Mouse (Mus musculus): ENCODE results near the gene Fam98b. TPM values are rescaled to one million over a fixed set of nuclear protein-coding genes. Genes with fewer than 3 reads are reported as not detected.

Gene Fam98b
- polyA plus RNA-seq, 1 experiment from 2014 or later = 9.2 TPM

DNA sequence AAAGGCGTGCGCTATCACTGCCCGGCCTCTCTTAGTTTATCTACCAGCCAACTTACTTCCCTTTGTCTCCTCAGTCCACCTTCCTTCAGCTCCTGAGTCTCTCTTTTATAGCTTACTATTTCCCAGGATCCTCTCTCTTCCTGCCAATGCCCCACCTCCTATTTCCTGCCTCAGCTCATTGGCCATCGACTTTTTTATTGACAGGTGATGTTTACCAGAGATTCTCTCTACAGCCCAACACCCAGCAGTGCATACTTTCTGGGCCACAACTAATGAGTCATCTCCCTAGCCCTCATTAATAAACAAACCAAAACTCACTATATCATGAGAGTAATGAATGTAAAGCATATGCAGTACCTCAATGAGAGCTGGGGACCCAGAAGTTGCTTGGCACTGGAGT, 30.0 kb upstream of the Fam98b start:
- no peak for DNase-seq (ENCODE audit: low spot score)
- Histone ChIP-seq H3K27me3 (ENCODE audit: control insufficient read depth, insufficient read depth, low read length) (no peaks in the 10 kb centered on the region), H3K9me3 (ENCODE audit: control insufficient read depth, low read length) (no peaks in the 10 kb centered on the region), H3K4me3 (ENCODE audit: low read depth, low read length) (no peak overlapping the region), H3K27ac (ENCODE audit: low read depth, low read length) (no peak overlapping the region), H3K4me2 (ENCODE audit: low read depth, low read length, severe bottlenecking) (no peak overlapping the region), H3K36me3 (ENCODE audit: control insufficient read depth, insufficient read depth, low read length) (no peaks in the 10 kb centered on the region), H3K9ac (ENCODE audit: low read length) (no peak overlapping the region), H3K4me1 (replicated peaks; ENCODE audit: control insufficient read depth, insufficient read depth, low read length) (no peaks in the 10 kb centered on the region; the same call in 1 of the 2 replicates)
- 95% methylated on average over 4 of the region's 4 CpGs for WGBS
- no peak for ATAC-seq (replicated peaks; ENCODE audit: low FRiP score)

- H3K4me2 ChIP-seq (ENCODE audit: low read depth, low read length, severe bottlenecking) = no peak overlapping the region
- no peak for ATAC-seq (replicated peaks; ENCODE audit: low FRiP score)
Measured at GRCm38 (mm10) chr2:117222651-117223050, 26.9 kb upstream of the Fam98b start.

DNA sequence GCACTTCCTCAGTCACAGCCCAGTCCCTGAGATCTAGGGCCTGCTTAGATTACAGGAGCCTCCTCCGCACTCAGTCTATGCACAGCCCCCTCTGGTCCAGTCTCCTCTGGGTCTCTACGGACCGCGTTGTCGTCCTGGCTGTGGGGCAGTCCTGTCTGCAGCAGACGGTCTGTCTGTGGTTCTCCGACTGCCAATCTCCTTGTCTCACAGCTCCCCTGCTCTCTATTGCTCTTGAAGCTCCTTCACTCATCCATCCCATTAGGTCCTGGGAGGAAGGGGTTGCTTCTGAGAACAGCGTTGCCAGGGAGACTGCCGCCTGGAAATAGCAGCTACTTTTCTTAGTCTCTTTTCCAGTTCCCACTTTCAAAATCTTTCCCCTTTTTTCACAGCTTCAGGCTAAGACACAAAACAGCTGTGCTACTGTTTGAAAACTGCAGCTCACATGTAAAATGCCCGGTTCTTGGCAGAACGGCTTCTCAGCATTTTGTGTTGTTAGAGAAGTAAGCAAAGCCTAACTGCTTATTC, 20.9 kb upstream of the Fam98b start:
- ATAC-seq (replicated peaks; ENCODE audit: low FRiP score) (no peak), DNase-seq (ENCODE audit: low spot score) (no peak)
- Histone ChIP-seq H3K9me3 (ENCODE audit: control insufficient read depth, low read length) (no peaks in the 10 kb centered on the region), H3K27me3 (ENCODE audit: control insufficient read depth, insufficient read depth, low read length) (no peaks in the 10 kb centered on the region; the same call in 1 of the 2 replicates), H3K4me3 (ENCODE audit: low read depth, low read length) (no peak overlapping the region), H3K27ac (ENCODE audit: low read depth, low read length) (no peak overlapping the region), H3K9ac (ENCODE audit: low read length) (no peak overlapping the region; the same call in 1 of the 2 replicates), H3K4me1 (replicated peaks; ENCODE audit: control insufficient read depth, insufficient read depth, low read length) (no peaks in the 10 kb centered on the region), H3K4me2 (ENCODE audit: low read depth, low read length, severe bottlenecking) (no peak overlapping the region), H3K36me3 (ENCODE audit: control insufficient read depth, insufficient read depth, low read length) (no peaks in the 10 kb centered on the region)
- 66% methylated on average over 11 of the region's 11 CpGs for WGBS

More at GRCm38 (mm10) chr2:117222651-117223050, 26.9 kb upstream of the Fam98b start:
- Histone ChIP-seq H3K27me3 (ENCODE audit: control insufficient read depth, insufficient read depth, low read length) (no peaks in the 10 kb centered on the region), H3K36me3 (ENCODE audit: control insufficient read depth, insufficient read depth, low read length) (no peaks in the 10 kb centered on the region), H3K4me1 (replicated peaks; ENCODE audit: control insufficient read depth, insufficient read depth, low read length) (no peaks in the 10 kb centered on the region; the same call in 1 of the 2 replicates), H3K9me3 (ENCODE audit: control insufficient read depth, low read length) (no peaks in the 10 kb centered on the region), H3K27ac (ENCODE audit: low read depth, low read length) (no peak overlapping the region), H3K9ac (ENCODE audit: low read length) (no peak overlapping the region), H3K4me3 (ENCODE audit: low read depth, low read length) (no peak overlapping the region)
- DNase-seq (ENCODE audit: low spot score) = no peak
- WGBS = 91% methylated on average over 9 of the region's 9 CpGs

GRCm38 (mm10) chr2:117230261-117230660, 19.3 kb upstream of the Fam98b start:
- H3K4me2 ChIP-seq (ENCODE audit: low read depth, low read length, severe bottlenecking) = no peak overlapping the region
- no peak overlapping the region for H3K4me3 ChIP-seq (ENCODE audit: low read depth, low read length)
- no peak overlapping the region for H3K27ac ChIP-seq (ENCODE audit: low read depth, low read length)
- H3K36me3 ChIP-seq (ENCODE audit: control insufficient read depth, insufficient read depth, low read length) = no peaks in the 10 kb centered on the region
- WGBS = 82% methylated on average over 7 of the region's 7 CpGs
- no peak for DNase-seq (ENCODE audit: low spot score)
- no peaks in the 10 kb centered on the region; the same call in 1 of the 2 replicates for H3K27me3 ChIP-seq (ENCODE audit: control insufficient read depth, insufficient read depth, low read length)
- H3K9me3 ChIP-seq (ENCODE audit: control insufficient read depth, low read length) = no peaks in the 10 kb centered on the region
- no peak overlapping the region for H3K9ac ChIP-seq (ENCODE audit: low read length)
- no peak for ATAC-seq (replicated peaks; ENCODE audit: low FRiP score)
- no peaks in the 10 kb centered on the region for H3K4me1 ChIP-seq (replicated peaks; ENCODE audit: control insufficient read depth, insufficient read depth, low read length)

DNA sequence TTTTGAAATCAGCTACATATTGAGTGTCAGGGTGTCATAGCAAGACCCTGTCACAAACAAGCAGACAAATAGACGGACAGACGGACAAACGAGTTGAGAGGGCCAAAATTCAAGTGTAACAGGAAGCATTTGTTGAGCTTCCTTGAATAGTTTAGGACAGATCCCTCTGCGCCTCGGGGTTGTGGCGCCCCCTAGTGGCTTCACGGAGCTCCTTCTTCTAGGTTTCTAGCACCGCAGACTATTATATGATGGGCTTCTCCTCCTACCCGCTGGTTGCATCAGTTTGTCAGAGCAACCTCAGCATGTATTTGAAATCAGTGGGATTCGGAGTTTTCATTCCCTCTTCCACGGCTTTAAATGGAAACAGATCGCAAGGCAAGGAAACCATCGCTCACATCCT, 18.3 kb upstream of the Fam98b start:
- Histone ChIP-seq H3K36me3 (ENCODE audit: control insufficient read depth, insufficient read depth, low read length) (no peaks in the 10 kb centered on the region), H3K4me3 (ENCODE audit: low read depth, low read length) (no peak overlapping the region), H3K9ac (ENCODE audit: low read length) (no peak overlapping the region), H3K4me1 (replicated peaks; ENCODE audit: control insufficient read depth, insufficient read depth, low read length) (no peaks in the 10 kb centered on the region), H3K27ac (ENCODE audit: low read depth, low read length) (no peak overlapping the region), H3K4me2 (ENCODE audit: low read depth, low read length, severe bottlenecking) (no peak overlapping the region), H3K9me3 (ENCODE audit: control insufficient read depth, low read length) (no peaks in the 10 kb centered on the region), H3K27me3 (ENCODE audit: control insufficient read depth, insufficient read depth, low read length) (no peaks in the 10 kb centered on the region; the same call in 1 of the 2 replicates)
- 10% methylated on average over 13 of the region's 13 CpGs for WGBS
- DNase-seq (ENCODE audit: low spot score) (peak; percentile 93), ATAC-seq (replicated peaks; ENCODE audit: low FRiP score) (peak; percentile 83)

DNA sequence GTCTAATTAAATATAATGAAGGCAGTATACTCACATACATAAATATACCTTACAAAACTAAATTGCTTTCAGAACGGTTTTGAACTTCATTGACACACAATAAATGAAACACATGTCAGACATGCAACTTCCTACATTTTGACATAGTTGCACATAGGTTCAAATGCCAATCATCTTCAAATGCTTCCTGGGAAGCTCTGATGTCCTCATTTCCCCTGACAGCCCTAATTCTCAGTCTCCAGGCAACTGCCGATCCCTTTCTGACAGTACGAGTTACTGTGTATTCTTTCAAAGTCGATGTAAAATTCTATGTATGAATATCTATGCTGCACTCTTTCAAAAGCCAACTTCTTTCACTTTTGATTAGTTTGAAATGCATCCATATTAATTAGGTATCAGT, 7.6 kb upstream of the Fam98b start:
- DNase-seq (ENCODE audit: low spot score) (no peak), ATAC-seq (replicated peaks; ENCODE audit: low FRiP score) (no peak)
- Histone ChIP-seq H3K9ac (ENCODE audit: low read length) (no peak overlapping the region), H3K4me1 (replicated peaks; ENCODE audit: control insufficient read depth, insufficient read depth, low read length) (no peaks in the 10 kb centered on the region), H3K27me3 (ENCODE audit: control insufficient read depth, insufficient read depth, low read length) (no peaks in the 10 kb centered on the region), H3K4me3 (ENCODE audit: low read depth, low read length) (no peak overlapping the region), H3K27ac (ENCODE audit: low read depth, low read length) (no peak overlapping the region), H3K9me3 (ENCODE audit: control insufficient read depth, low read length) (no peaks in the 10 kb centered on the region), H3K36me3 (ENCODE audit: control insufficient read depth, insufficient read depth, low read length) (no peaks in the 10 kb centered on the region), H3K4me2 (ENCODE audit: low read depth, low read length, severe bottlenecking) (no peak overlapping the region)
- 84% methylated on average over 4 of the region's 4 CpGs for WGBS

DNA sequence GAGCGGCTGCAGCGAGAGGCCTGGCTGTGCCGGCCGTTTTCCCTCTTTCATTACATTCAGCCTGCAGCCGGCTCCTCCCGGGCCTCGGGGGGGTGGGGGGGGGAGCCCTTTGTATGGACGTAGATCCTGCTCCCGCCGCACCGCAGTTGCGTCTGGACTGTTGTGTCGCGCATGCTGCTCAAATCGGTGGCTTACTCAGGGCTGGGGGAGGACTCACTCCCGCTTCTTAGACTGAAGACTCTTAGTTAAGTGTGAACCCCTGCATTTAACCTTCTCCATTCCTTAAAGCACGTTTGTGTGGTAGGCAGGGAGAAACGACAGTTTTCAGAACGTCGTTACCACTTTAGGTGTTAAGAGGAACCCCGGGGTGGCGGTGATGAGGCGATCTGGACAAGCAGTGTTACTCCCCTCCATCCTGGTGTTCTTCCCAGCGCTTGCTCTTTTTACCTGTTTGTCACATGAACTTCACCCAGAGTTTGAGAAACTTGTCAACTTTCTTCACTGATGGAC, 517 bp downstream of the Fam98b start:
- Histone ChIP-seq H3K36me3 (ENCODE audit: control insufficient read depth, insufficient read depth, low read length) (no peaks in the 10 kb centered on the region), H3K27me3 (ENCODE audit: control insufficient read depth, insufficient read depth, low read length) (no peaks in the 10 kb centered on the region), H3K9me3 (ENCODE audit: control insufficient read depth, low read length) (no peaks in the 10 kb centered on the region), H3K4me3 (ENCODE audit: low read depth, low read length) (peak overlapping the region; percentile 89), H3K9ac (ENCODE audit: low read length) (peak overlapping the region; percentile 96), H3K4me1 (replicated peaks; ENCODE audit: control insufficient read depth, insufficient read depth, low read length) (no peaks in the 10 kb centered on the region), H3K27ac (ENCODE audit: low read depth, low read length) (peak overlapping the region; percentile 86), H3K4me2 (ENCODE audit: low read depth, low read length, severe bottlenecking) (peak overlapping the region; percentile 63)
- ATAC-seq (replicated peaks; ENCODE audit: low FRiP score) (peak; percentile 70), DNase-seq (ENCODE audit: low spot score) (no peak)
- WGBS = under 1% methylated on average over 24 of the region's 24 CpGs

DNA sequence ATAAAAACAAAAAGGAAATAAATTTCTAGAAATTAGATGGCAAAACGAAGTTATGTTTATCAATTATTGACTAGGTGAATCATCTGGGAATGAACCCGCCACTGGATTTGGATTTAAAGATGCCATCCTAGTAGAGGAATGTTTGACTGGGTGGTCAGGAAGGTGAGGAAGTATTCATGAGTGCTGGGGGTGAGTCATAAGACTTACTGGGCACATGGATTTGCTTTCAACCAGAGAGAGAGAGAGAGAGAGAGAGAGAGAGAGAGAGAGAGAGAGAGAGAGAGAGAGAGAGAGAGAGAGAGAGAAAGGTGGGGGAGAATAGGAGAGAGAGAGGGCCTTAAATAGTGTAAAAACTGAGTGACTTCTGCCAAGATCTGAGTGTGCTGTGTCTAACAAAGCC, 5.9 kb downstream of the Fam98b start:
- ATAC-seq (replicated peaks; ENCODE audit: low FRiP score) (no peak), DNase-seq (ENCODE audit: low spot score) (no peak)
- H3K9ac ChIP-seq (ENCODE audit: low read length) = no peak overlapping the region
- no peak overlapping the region for H3K27ac ChIP-seq (ENCODE audit: low read depth, low read length)
- H3K4me1 ChIP-seq (replicated peaks; ENCODE audit: control insufficient read depth, insufficient read depth, low read length) = no peaks in the 10 kb centered on the region
- H3K4me3 ChIP-seq (ENCODE audit: low read depth, low read length) = no peak overlapping the region
- no peaks in the 10 kb centered on the region for H3K27me3 ChIP-seq (ENCODE audit: control insufficient read depth, insufficient read depth, low read length)
- no peak overlapping the region for H3K4me2 ChIP-seq (ENCODE audit: low read depth, low read length, severe bottlenecking)
- H3K9me3 ChIP-seq (ENCODE audit: control insufficient read depth, low read length) = no peaks in the 10 kb centered on the region
- H3K36me3 ChIP-seq (ENCODE audit: control insufficient read depth, insufficient read depth, low read length) = no peaks in the 10 kb centered on the region; the same call in 1 of the 2 replicates
- whole genome bisulfite sequencing = 91% methylated on average over 2 of the region's 2 CpGs

DNA sequence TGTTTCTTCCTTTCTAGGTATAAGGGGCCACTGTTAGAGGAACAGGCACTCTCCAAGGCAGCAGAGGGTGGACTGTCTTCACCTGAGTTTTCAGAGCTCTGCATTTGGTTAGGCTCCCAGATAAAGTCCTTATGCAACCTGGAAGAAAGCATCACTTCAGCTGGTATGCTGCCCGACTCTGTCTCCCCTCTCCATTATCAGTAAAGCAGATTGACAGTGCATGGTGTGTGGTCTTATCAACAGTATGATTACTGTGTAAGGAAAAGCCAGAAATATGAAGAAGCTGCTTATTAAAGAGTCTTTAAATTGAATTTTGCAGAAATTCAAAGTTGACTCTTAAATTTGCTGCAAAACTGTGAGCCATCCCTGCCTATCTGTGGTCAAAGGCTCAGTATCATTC, 8.1 kb downstream of the Fam98b start:
- H3K4me2 ChIP-seq (ENCODE audit: low read depth, low read length, severe bottlenecking) = no peak overlapping the region
- no peak overlapping the region for H3K27ac ChIP-seq (ENCODE audit: low read depth, low read length)
- DNase-seq (ENCODE audit: low spot score) (no peak), ATAC-seq (replicated peaks; ENCODE audit: low FRiP score) (no peak)
- no peaks in the 10 kb centered on the region; the same call in 1 of the 2 replicates for H3K36me3 ChIP-seq (ENCODE audit: control insufficient read depth, insufficient read depth, low read length)
- WGBS = 95% methylated on average over 1 of the region's 1 CpGs
- H3K9ac ChIP-seq (ENCODE audit: low read length) = no peak overlapping the region
- H3K9me3 ChIP-seq (ENCODE audit: control insufficient read depth, low read length) = no peaks in the 10 kb centered on the region
- H3K4me1 ChIP-seq (replicated peaks; ENCODE audit: control insufficient read depth, insufficient read depth, low read length) = no peaks in the 10 kb centered on the region
- no peaks in the 10 kb centered on the region for H3K27me3 ChIP-seq (ENCODE audit: control insufficient read depth, insufficient read depth, low read length)
- no peak overlapping the region for H3K4me3 ChIP-seq (ENCODE audit: low read depth, low read length)

Measured in forebrain, embryonic 11.5 days (tissue).